Comparison of ENCODE assay signal across 8 mouse cellular contexts in the genomic region with DNA sequence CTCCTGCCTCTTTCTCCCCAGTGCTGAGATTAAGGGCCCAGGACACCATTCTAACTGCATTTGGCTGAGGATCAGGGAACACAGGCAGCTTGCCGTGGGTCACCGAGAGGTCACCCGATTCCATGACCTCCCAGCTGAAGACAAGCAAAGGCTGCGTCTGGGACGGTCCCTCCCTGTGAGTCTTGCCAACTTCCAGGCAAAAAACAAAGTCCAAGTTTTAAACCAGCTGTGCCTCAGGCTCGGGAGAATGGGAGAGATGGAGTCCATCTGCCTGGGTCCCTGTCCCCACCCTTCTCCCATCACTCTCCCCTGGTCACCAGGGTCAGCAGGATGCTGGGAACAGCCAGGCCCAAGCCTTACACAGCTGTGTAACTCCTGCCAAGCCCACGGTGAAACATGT. TPM values are rescaled to one million over a fixed set of nuclear protein-coding genes. Genes with fewer than 3 reads are reported as not detected.
DNase-seq lines count a peak whose midpoint lies in the region; ATAC-seq lines count a peak whose summit lies in the region.

No protein-coding gene starts in this region.

- H3K27me3 ChIP-seq in heart, embryonic 10.5 days (ENCODE audit: insufficient read depth, poor library complexity, severe bottlenecking) = no peaks in the 10 kb centered on the region
- no peaks in the 10 kb centered on the region for H3K27me3 ChIP-seq in forebrain, embryonic 14.5 days (replicated peaks; ENCODE audit: control insufficient read depth, insufficient read depth, low read length)

- DNase-seq in heart, adult 11 months = peak; percentile 99
- no peak for DNase-seq in heart, embryonic 10.5 days (ENCODE audit: low spot score)
- peak; percentile 53 to 73 for DNase-seq in gastrocnemius, adult 8-10 months (ENCODE audit: low spot score in 2 of 2)
- peak; percentile 85 for DNase-seq in kidney, adult 11 months
- peak; percentile 88 for DNase-seq in lung, postnatal 36 days
- no peak for DNase-seq in layer of hippocampus, adult 9-11 months
- DNase-seq in forebrain, embryonic 14.5 days (ENCODE audit: low spot score) = no peak

- no peak overlapping the region for H3K9ac ChIP-seq in forebrain, embryonic 14.5 days (ENCODE audit: low read length)

- 43% methylated on average over 7 of the region's 7 CpGs for WGBS in heart, embryonic 10.5 days
- WGBS in forebrain, embryonic 14.5 days = 50% methylated on average over 7 of the region's 7 CpGs

- H3K27ac ChIP-seq in heart, embryonic 10.5 days = no peak overlapping the region; the same call in 1 of the 2 replicates
- H3K27ac ChIP-seq in forebrain, embryonic 14.5 days (ENCODE audit: low read depth, low read length) = no peak overlapping the region

- no peaks in the 10 kb centered on the region for H3K9me3 ChIP-seq in heart, embryonic 10.5 days
- H3K9me3 ChIP-seq in forebrain, embryonic 14.5 days (replicated peaks; ENCODE audit: control insufficient read depth, low read length) = no peaks in the 10 kb centered on the region

- no peak overlapping the region for H3K4me2 ChIP-seq in forebrain, embryonic 14.5 days (ENCODE audit: low read length)

- peaks cover 32% of the 10 kb centered on the region for H3K4me1 ChIP-seq in heart, embryonic 10.5 days
- H3K4me1 ChIP-seq in forebrain, embryonic 14.5 days (ENCODE audit: control insufficient read depth, insufficient read depth, low read length) = no peaks in the 10 kb centered on the region

- H3K4me3 ChIP-seq in heart, embryonic 10.5 days = no peak overlapping the region
- H3K4me3 ChIP-seq in forebrain, embryonic 14.5 days (ENCODE audit: low read depth, low read length) = no peak overlapping the region

- ATAC-seq in frontal cortex, adult (ENCODE audit: low TSS enrichment) = no peak
- ATAC-seq in forebrain, embryonic 14.5 days = no peak

- peaks cover 23% of the 10 kb centered on the region for H3K36me3 ChIP-seq in heart, embryonic 10.5 days
- H3K36me3 ChIP-seq in forebrain, embryonic 14.5 days (ENCODE audit: control insufficient read depth, insufficient read depth, low read length) = peaks cover 11% of the 10 kb centered on the region; the same call in 1 of the 2 replicates

RNA-seq across cellular contexts. Expression of a gene that starts 10.6 kb away (rescaled TPM):
- polyA plus RNA-seq in heart, embryonic 10.5 days (2016; fragmentation: Nextera tagmentation; extraction: Ambion mirVana) = 2.1 TPM in 2 replicates
- total RNA-seq in gastrocnemius, adult 8-10 months (2022) = 1 to 10 TPM; 1.4 to 2.1 (median 1.9) TPM
- polyA plus RNA-seq in forebrain, embryonic 14.5 days (2014; fragmentation: Nextera tagmentation; extraction: Ambion mirVana) = 11.1 and 15.6 TPM in 2 replicates

RNA-seq across cellular contexts. Expression of a gene that starts 18.3 kb away (rescaled TPM):
- not detected in 2 replicates for polyA plus RNA-seq in heart, embryonic 10.5 days (2016; fragmentation: Nextera tagmentation; extraction: Ambion mirVana)
- not detected for total RNA-seq in gastrocnemius, adult 8-10 months (2022)
- 0.10 TPM in 1 of 2 replicates, not detected in the other for polyA plus RNA-seq in forebrain, embryonic 14.5 days (2014; fragmentation: Nextera tagmentation; extraction: Ambion mirVana)

RNA-seq across cellular contexts. Expression of a gene that starts 39.5 kb away (rescaled TPM):
- 271 and 300 TPM in 2 replicates for polyA plus RNA-seq in heart, embryonic 10.5 days (2016; fragmentation: Nextera tagmentation; extraction: Ambion mirVana)
- total RNA-seq in gastrocnemius, adult 8-10 months (2022) = 10 to 100 TPM; 16.0 to 23.8 (median 19.5) TPM
- polyA plus RNA-seq in forebrain, embryonic 14.5 days (2014; fragmentation: Nextera tagmentation; extraction: Ambion mirVana) = 240 and 256 TPM in 2 replicates

Comparison
In these comparisons a context has a peak if more than half of its experiments do, and no peak if none do; other contexts are left out.
1. DNase-seq: peak in heart, adult 11 months (single experiment), gastrocnemius, adult 8-10 months (2 of 2), kidney, adult 11 months (single experiment) and lung, postnatal 36 days (single experiment); none in heart, embryonic 10.5 days (single experiment), layer of hippocampus, adult 9-11 months (single experiment) and forebrain, embryonic 14.5 days (single experiment).